Mouse (Mus musculus) intestine, embryonic 15.5 days (tissue): ENCODE measurements around the gene Dek. TPM values are rescaled to one million over a fixed set of nuclear protein-coding genes. Genes with fewer than 3 reads are reported as not detected.

ENCODE experiments used
- ATAC-seq: fragments of 200-750 bp; cut with Nextera tagmentation; 2 replicates; pipeline ENCODE4 v1.8.0; 2017; ENCODE audit warnings: moderate TSS enrichment, moderate library complexity
- H3K27ac ChIP-seq: fragments of 300-500 bp; sonication (generic); 2 replicates; pipeline ENCODE4 v1.5.1; 2015; ENCODE audit warnings: mild to moderate bottlenecking, inconsistent platforms
- H3K27me3 ChIP-seq: fragments of 300-500 bp; sonication (generic); replicated peaks from 2 replicates; pipeline ENCODE4 v1.6.1; 2015; ENCODE audit warnings: inconsistent platforms
- H3K36me3 ChIP-seq: fragments of 300-500 bp; sonication (generic); 2 replicates; pipeline ENCODE4 v1.6.1; 2015; ENCODE audit warnings: inconsistent platforms
- H3K4me1 ChIP-seq: fragments of 300-500 bp; sonication (generic); replicated peaks from 2 replicates; pipeline ENCODE4 v1.6.1; 2015; ENCODE audit warnings: inconsistent platforms
- H3K4me2 ChIP-seq: fragments of 300-500 bp; sonication (generic); replicated peaks from 2 replicates; pipeline ENCODE4 v1.6.1; 2015; ENCODE audit warnings: mild to moderate bottlenecking, inconsistent platforms
- H3K4me3 ChIP-seq: fragments of 300-500 bp; sonication (generic); replicated peaks from 2 replicates; pipeline ENCODE4 v1.5.1; 2015; ENCODE audit warnings: inconsistent platforms
- H3K9ac ChIP-seq: fragments of 300-500 bp; sonication (generic); 2 replicates; pipeline ENCODE4 v1.6.1; 2015; ENCODE audit warnings: inconsistent platforms
- H3K9me3 ChIP-seq: fragments of 300-500 bp; sonication (generic); 2 replicates; pipeline ENCODE4 v1.6.1; 2016; ENCODE audit warnings: inconsistent platforms
- WGBS: fragments of 180-500 bp; shearing (Covaris S2); methylation state at CpG from one replicate; pipeline ENCODE4 v1.1.7; 2015; 5-methylcytosine and 5-hydroxymethylcytosine counted together
- polyA plus RNA-seq: library from polyadenylated mRNA; unstranded; fragments of >200 nt; fragmentation: Nextera tagmentation; extraction: Ambion mirVana; gene quantifications from 2 replicates; pipeline ENCODE4 v1.2.1, GENCODE M21; 2015

Dek gene
- polyA plus RNA-seq, 1 experiment from 2014 or later: 251 TPM

DNA sequence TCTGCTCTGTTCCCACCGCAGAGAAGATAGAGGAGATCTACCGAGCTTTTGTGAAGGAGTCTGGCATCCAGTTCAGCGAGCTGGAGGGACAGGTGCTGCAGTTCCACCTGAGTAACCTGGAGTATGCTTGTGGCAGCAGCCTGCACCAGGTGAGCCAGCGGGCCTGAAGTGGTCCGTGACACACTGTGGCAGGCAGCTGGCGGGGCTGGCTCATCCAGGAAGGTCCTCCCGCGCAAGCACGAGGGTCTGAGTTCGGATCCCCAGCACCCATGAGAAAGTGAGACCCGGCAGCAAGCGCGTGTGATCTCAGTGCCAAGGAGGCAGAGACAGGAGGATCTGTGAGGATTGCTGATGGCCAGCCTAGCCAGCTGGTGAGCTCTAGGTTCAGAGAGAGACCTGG is 34.1 kb downstream of the Dek start:
- H3K27ac ChIP-seq: no peak overlapping the region
- H3K36me3 ChIP-seq: 0 out of 2 replicates have a peak, but pooled peaks cover 3% of the 10 kb centered on the region
- no peak overlapping the region for H3K4me3 ChIP-seq
- H3K4me2 ChIP-seq: no peak overlapping the region
- no peaks in the 10 kb centered on the region for H3K4me1 ChIP-seq
- H3K27me3 ChIP-seq: no peaks in the 10 kb centered on the region
- H3K9ac ChIP-seq: no peak overlapping the region
- ATAC-seq: no peak
- 91% methylated on average over 13 of the region's 13 CpGs for WGBS
- H3K9me3 ChIP-seq: no peaks in the 10 kb centered on the region

DNA sequence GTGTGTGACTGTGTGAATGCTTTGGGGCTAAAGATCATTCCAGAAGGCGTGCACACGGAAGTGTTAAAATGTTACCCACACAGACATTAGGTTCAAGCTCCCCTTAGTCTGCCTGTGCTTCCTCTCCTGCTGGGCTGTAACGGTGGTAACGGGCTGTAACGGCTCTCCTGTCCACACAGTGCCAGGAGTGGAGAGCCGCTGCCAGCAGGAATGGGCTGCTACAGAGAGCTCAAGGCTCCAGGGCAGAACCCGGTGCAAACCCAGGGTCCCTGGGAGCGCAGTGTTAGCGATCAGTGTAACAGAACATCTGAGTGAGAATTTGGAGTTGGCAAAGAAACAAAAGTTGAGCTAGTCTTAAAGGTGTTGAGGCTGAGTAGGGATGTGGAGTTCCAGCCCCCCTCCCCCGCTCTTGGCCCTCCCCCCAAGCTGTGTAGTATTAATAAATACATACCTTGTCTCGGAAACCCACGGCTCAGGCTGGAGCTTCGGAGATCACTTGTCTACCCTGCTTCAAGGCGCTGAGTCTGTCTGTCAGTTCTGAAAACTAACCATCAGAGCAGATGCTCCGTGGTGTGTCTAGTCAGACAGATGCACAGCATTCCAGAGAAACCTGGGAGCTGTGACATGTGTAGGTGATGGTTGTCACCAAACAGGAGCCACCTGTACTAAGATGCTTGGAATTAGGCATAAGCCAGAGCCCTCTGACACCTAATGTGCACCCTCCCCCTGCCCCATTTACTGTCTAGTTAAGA is 35.5 kb downstream of the Dek start:
- 77% methylated on average over 15 of the region's 15 CpGs for WGBS
- Histone ChIP-seq H3K27me3 (no peaks in the 10 kb centered on the region), H3K27ac (no peak overlapping the region), H3K4me2 (no peak overlapping the region), H3K4me1 (no peaks in the 10 kb centered on the region), H3K36me3 (0 out of 2 replicates have a peak, but pooled peaks cover 3% of the 10 kb centered on the region), H3K4me3 (no peak overlapping the region), H3K9ac (no peak overlapping the region), H3K9me3 (no peaks in the 10 kb centered on the region)
- no peak for ATAC-seq

DNA sequence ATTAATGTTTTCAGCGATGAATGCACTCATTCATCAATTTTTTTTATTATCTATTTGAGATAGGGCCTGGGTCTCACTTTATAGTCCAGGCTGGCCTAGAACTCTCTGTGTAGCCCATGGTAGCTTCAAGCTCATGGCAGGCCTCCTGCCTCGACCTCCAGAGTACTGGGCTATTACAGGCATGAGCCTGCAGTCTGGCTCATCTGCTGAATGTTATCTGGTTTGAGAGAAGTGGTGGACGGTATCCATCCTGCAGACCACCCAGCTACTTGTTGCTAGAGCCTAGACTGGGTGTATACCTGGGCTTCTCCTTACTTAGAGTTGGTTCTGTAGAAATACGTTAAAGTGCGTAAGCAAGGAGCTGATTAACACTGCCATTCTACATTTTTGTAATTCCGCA is 39.0 kb downstream of the Dek start:
- Histone ChIP-seq H3K4me3 (no peak overlapping the region), H3K9me3 (no peaks in the 10 kb centered on the region), H3K4me1 (no peaks in the 10 kb centered on the region), H3K27me3 (no peaks in the 10 kb centered on the region), H3K9ac (no peak overlapping the region), H3K36me3 (peaks cover 11% of the 10 kb centered on the region; the same call in 1 of the 2 replicates), H3K27ac (no peak overlapping the region), H3K4me2 (no peak overlapping the region)
- 88% methylated on average over 6 of the region's 6 CpGs for WGBS
- no peak for ATAC-seq

DNA sequence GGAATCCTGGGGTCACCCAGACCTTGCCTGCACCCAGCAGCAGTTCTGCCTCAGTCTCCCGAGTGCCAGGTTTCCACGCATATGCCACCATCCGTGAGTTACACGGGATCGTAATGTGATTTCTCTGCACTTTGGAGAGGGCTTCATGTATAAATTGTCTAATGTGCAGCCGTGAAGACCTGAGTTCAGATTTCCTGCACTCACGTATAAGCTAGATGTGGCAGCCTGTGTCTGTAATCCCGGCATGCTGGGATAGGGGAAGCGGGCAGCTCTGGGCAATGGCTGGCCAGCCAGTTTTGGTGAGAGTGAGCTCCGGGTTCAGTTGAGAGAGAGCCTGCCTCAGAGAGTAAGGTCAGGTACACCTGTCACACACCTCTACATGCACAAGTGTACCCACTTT is 39.5 kb downstream of the Dek start:
- Histone ChIP-seq H3K27ac (no peak overlapping the region), H3K9ac (no peak overlapping the region), H3K36me3 (peaks cover 10% of the 10 kb centered on the region; the same call in 1 of the 2 replicates), H3K27me3 (no peaks in the 10 kb centered on the region), H3K4me2 (no peak overlapping the region), H3K4me1 (no peaks in the 10 kb centered on the region), H3K9me3 (no peaks in the 10 kb centered on the region), H3K4me3 (no peak overlapping the region)
- 92% methylated on average over 10 of the region's 10 CpGs for WGBS
- ATAC-seq: no peak

DNA sequence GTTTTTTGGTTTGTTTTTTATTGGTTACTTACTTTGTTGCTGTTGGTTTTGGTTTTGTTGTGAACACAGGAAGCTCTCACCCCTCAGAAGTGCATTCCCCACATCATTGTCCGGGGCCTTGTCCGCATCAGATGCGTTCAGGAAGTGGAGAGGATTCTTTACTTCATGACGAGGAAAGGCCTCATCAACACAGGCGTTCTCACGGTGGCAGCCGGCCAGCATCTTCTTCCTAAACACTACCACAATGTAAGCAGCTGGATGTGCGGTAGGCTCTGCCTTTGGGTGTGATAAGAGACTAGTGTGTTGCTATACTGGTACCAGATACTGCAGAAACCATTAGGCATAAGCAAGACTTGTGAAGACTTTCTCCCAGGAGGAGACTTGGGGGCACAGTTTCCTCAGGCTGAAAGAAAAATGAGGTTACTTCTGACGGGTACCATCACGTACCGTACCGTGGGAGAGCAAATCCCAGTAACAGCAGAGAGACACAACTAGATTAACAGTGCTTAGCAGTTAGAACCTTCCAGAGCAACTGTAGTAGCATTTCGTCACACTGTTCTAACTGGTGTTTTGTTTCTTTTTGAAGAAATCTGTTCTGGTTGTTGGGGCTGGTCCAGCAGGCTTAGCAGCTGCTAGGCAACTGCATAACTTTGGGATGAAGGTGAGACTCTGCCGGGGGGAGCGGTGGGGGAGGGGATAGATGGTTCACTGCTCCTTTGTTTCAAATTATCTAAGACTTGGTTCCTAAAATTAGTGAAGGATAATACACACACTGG is 41.8 kb downstream of the Dek start:
- H3K4me2 ChIP-seq: no peak overlapping the region
- peaks cover 16% of the 10 kb centered on the region; the same call in 1 of the 2 replicates for H3K36me3 ChIP-seq
- no peak overlapping the region for H3K9ac ChIP-seq
- no peak overlapping the region for H3K27ac ChIP-seq
- ATAC-seq: no peak
- no peaks in the 10 kb centered on the region for H3K4me1 ChIP-seq
- H3K4me3 ChIP-seq: no peak overlapping the region
- H3K9me3 ChIP-seq: no peaks in the 10 kb centered on the region
- WGBS: 67% methylated on average over 15 of the region's 15 CpGs
- no peaks in the 10 kb centered on the region for H3K27me3 ChIP-seq

DNA sequence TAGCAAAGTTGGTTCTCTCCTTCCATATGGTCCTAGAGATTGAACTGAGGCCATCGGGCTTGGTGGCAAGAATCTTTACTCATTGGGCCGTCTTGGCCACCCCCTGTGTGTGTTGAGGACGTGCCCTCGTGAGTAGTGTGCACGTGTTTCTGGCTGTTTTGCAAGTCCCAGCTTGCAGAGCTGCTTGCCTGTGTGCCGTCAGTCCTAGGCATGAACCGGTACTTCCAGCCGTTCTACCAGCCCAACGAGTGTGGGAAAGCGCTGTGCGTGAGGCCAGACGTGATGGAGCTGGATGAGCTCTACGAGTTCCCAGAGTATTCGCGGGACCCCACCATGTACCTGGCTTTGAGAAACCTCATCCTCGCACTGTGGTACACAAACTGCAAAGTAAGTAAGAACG is 43.2 kb downstream of the Dek start:
- 94% methylated on average over 17 of the region's 17 CpGs for WGBS
- no peak overlapping the region for H3K9ac ChIP-seq
- ATAC-seq: no peak
- no peak overlapping the region for H3K4me3 ChIP-seq
- H3K9me3 ChIP-seq: no peaks in the 10 kb centered on the region
- peaks cover 16% of the 10 kb centered on the region; the same call in 1 of the 2 replicates for H3K36me3 ChIP-seq
- H3K4me1 ChIP-seq: no peaks in the 10 kb centered on the region
- H3K27ac ChIP-seq: no peak overlapping the region
- H3K27me3 ChIP-seq: no peaks in the 10 kb centered on the region
- no peak overlapping the region for H3K4me2 ChIP-seq

DNA sequence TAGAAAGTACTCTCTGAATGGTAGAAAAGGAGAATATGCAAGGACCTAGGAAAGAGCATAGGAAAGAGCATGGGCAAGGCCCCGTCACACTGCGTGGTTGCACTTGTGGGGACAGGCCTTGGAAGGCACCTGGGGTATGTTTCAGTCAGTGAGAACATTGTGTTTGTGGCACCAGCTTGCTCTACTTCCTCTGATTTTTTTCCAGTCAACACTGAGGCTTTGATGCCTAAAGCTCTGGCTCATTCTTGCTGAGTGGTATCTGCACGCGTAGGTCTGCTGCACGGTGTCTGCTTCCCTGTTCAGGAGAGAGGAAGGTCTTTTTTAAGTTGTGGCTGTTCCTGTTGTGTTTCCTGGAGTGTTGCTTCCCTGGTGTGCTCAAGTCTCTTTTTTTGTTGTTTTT is 49.2 kb downstream of the Dek start:
- Histone ChIP-seq H3K27ac (no peak overlapping the region), H3K4me1 (no peaks in the 10 kb centered on the region), H3K27me3 (no peaks in the 10 kb centered on the region), H3K9ac (no peak overlapping the region), H3K36me3 (peaks cover 8% of the 10 kb centered on the region; the same call in 1 of the 2 replicates), H3K9me3 (no peaks in the 10 kb centered on the region), H3K4me3 (no peak overlapping the region), H3K4me2 (no peak overlapping the region)
- 97% methylated on average over 5 of the region's 5 CpGs for WGBS
- ATAC-seq: no peak

DNA sequence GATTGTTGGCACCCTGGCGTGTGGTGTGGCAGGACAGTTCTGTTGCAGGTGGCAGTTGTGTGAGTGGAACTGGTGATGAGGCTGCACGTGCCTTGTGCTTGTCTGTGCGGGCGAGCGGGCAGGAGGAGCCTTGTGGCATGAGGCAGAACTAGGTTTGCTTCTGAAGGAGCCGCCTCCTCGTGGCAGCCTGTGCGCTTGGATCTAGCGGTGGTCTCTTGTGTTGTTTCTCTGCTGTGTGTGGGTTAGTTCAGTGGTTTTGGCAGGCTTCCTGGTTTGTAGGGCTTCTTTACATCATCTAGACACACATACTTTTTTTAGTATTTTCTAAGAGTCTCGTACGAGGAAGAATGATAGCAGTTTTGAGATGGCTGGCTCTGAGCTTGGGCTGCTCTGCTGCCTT is 49.9 kb downstream of the Dek start:
- Histone ChIP-seq H3K4me1 (no peaks in the 10 kb centered on the region), H3K27ac (no peak overlapping the region), H3K27me3 (no peaks in the 10 kb centered on the region), H3K9me3 (no peaks in the 10 kb centered on the region), H3K4me2 (no peak overlapping the region), H3K4me3 (no peak overlapping the region), H3K9ac (no peak overlapping the region), H3K36me3 (peaks cover 8% of the 10 kb centered on the region; the same call in 1 of the 2 replicates)
- ATAC-seq: no peak
- 86% methylated on average over 11 of the region's 11 CpGs for WGBS

DNA sequence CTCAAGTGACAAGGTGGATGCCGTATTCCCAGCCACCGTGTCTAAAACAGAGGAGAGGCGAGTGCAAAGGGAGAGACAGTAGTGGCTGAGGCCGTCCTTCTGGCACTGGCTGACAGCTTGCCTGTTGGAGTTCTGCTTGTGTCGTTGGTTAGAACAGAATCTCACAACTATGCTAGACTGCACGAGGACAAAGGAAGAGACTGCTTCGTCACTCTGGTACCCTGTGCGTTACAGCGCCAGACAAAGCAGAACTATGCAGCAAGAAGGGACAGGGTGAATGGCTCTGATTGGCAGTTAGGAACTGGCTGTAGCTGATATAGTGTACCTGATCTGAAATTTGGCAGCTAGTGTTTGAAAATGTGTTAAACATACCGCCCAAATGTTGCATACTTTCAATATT is 52.0 kb downstream of the Dek start:
- no peaks in the 10 kb centered on the region for H3K4me1 ChIP-seq
- WGBS: 85% methylated on average over 10 of the region's 10 CpGs

DNA sequence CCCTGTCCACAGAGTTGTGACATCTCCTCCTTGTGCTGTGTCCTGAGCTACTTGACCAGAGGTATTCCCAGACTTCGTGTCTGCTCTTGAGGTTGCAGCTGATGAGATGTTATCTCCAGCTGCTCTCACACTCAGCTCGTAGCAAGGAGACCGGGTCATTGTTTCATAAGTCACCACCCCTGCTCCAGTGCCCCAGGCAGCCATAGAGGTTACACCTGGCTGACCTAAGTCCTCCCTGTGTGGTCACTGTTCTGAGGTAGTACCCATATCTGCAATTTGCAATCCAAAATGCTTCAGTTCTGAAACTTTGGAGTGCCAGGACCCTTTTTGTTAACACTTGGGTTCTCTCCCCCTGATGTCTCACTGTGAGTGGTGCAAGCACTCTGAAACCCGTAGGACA is 56.0 kb downstream of the Dek start:
- Histone ChIP-seq H3K27ac (no peak overlapping the region), H3K27me3 (no peaks in the 10 kb centered on the region), H3K36me3 (0 out of 2 replicates have a peak, but pooled peaks cover 7% of the 10 kb centered on the region), H3K4me1 (no peaks in the 10 kb centered on the region), H3K4me2 (no peak overlapping the region), H3K4me3 (no peak overlapping the region), H3K9ac (no peak overlapping the region), H3K9me3 (no peaks in the 10 kb centered on the region)
- ATAC-seq: no peak
- whole genome bisulfite sequencing: 66% methylated on average over 4 of the region's 4 CpGs

More for the DNA sequence above, 52.0 kb downstream of the Dek start:
- H3K36me3 ChIP-seq: 0 out of 2 replicates have a peak, but pooled peaks cover 7% of the 10 kb centered on the region
- H3K9me3 ChIP-seq: no peaks in the 10 kb centered on the region
- ATAC-seq: no peak
- no peak overlapping the region for H3K4me2 ChIP-seq
- no peaks in the 10 kb centered on the region for H3K27me3 ChIP-seq
- no peak overlapping the region for H3K27ac ChIP-seq
- H3K4me3 ChIP-seq: no peak overlapping the region
- H3K9ac ChIP-seq: no peak overlapping the region

DNA sequence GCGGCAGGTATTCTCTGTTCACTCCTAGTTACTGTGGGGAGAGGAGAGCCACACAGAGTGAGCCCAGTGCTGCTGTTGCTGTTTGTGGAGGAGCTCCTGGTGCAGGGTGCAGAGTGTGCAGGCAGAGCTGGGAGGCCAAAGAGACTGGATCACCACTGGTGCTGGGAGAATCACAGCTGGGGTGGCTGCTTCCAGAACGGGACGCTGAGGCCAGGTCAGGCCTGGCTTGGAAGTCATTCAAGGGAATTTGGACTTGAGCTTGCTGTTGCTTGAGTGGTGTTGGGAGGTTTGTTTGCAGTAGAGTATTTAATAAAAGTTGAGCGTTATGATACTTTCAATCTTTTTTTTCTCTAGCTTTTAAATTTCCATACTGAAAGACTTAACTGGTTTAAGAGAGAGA is 58.0 kb downstream of the Dek start:
- H3K27me3 ChIP-seq: no peaks in the 10 kb centered on the region
- no peak for ATAC-seq
- H3K4me3 ChIP-seq: no peak overlapping the region
- H3K4me1 ChIP-seq: peaks cover 8% of the 10 kb centered on the region; the same call in 1 of the 2 replicates
- H3K9ac ChIP-seq: no peak overlapping the region
- H3K4me2 ChIP-seq: no peak overlapping the region
- no peaks in the 10 kb centered on the region for H3K9me3 ChIP-seq
- 90% methylated on average over 4 of the region's 4 CpGs for WGBS
- H3K36me3 ChIP-seq: 0 out of 2 replicates have a peak, but pooled peaks cover 7% of the 10 kb centered on the region
- no peak overlapping the region for H3K27ac ChIP-seq

DNA sequence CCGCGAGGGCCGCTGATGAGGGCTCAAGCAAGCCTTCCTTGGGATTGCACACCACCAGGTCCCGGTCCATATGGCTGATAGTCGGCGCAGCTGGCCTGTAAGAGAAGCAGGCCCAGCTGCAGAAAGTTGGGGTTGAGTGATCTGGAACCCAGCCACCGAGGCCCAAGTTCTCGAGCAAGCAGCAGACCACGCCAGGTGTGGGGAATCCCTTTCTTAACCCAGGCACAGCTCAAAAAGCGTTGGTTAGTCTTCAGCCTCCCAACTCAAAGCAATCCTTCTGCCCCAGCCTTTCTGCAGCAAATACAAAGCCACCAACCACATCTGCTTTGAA is 61.4 kb downstream of the Dek start, which contains the start of gene Tpmt:
Gene Tpmt, minus strand, starts transcription at position 121 of the 331 bp plus-strand sequence.
- H3K9me3 ChIP-seq: no peaks in the 10 kb centered on the region
- peak within 1 kb of the TSS; percentile 68 for H3K27ac ChIP-seq
- no peak for ATAC-seq
- H3K36me3 ChIP-seq: 0 out of 2 replicates have a peak, but pooled peaks cover 5% of the 10 kb centered on the region
- peak within 1 kb of the TSS; percentile 90 for H3K4me3 ChIP-seq
- H3K9ac ChIP-seq: peak within 1 kb of the TSS; percentile 75
- no peaks in the 10 kb centered on the region for H3K27me3 ChIP-seq
- H3K4me1 ChIP-seq: peaks cover 8% of the 10 kb centered on the region; the same call in 1 of the 2 replicates
- 17% methylated on average over 10 of the region's 10 CpGs for WGBS
- H3K4me2 ChIP-seq: peak within 1 kb of the TSS; percentile 99
